Mouse (Mus musculus) G1E (cell line): Measurements from ENCODE around the gene Map3k12. TPM values are rescaled to one million over a fixed set of nuclear protein-coding genes. Genes with fewer than 3 reads are reported as not detected.

Experiments
- ATAC-seq: 2 replicates; pipeline ENCODE4 v1.8.0; 2016; ENCODE audit warnings: mild to moderate bottlenecking; ENCODE audit not compliant: insufficient number of reproducible peaks, poor library complexity, low FRiP score, severe bottlenecking; ENCODE audit errors: extremely low read depth
- DNase-seq: peaks from one replicate; pipeline ENCODE4 v3.0.0; 2012; ENCODE audit warnings: low spot score
- H3K27me3 ChIP-seq: 2 replicates; pipeline ENCODE4 v1.6.1; 2012; ENCODE audit warnings: mild to moderate bottlenecking, low read length, inconsistent platforms; ENCODE audit not compliant: insufficient read depth
- H3K36me3 ChIP-seq: replicated peaks from 2 replicates; pipeline ENCODE3; 2012; ENCODE audit warnings: mild to moderate bottlenecking, inconsistent platforms
- H3K4me1 ChIP-seq: 2 replicates; pipeline ENCODE4 v1.6.1; 2012; ENCODE audit warnings: low read depth, low read length, inconsistent platforms, mixed read lengths; ENCODE audit not compliant: insufficient read depth
- H3K4me3 ChIP-seq: 2 replicates; pipeline ENCODE4 v1.5.1; 2012; ENCODE audit warnings: low read depth, mild to moderate bottlenecking, inconsistent platforms, low read length, moderate library complexity, mixed read lengths
- H3K9me3 ChIP-seq: replicated peaks from 2 replicates; pipeline ENCODE4 v1.6.1; 2012; ENCODE audit warnings: inconsistent platforms
- CTCF ChIP-seq: IDR thresholded peaks from 2 replicates; pipeline ENCODE4 v1.5.1; 2012; ENCODE audit warnings: low read depth, low read length, inconsistent platforms, mixed read lengths
- GATA1 ChIP-seq: IDR thresholded peaks from 2 replicates; pipeline ENCODE4 v1.6.1; 2012; ENCODE audit warnings: borderline replicate concordance, low read length, inconsistent platforms, mixed read lengths
- GATA2 ChIP-seq: IDR thresholded peaks from 2 replicates; pipeline ENCODE4 v1.6.1; 2012; ENCODE audit warnings: low read depth, low read length, inconsistent platforms, borderline replicate concordance
- POLR2AphosphoS5 ChIP-seq: IDR thresholded peaks from 2 replicates; pipeline ENCODE4 v1.6.1; 2012; ENCODE audit warnings: low read depth, low read length, inconsistent platforms; ENCODE audit not compliant: insufficient replicate concordance
- TAL1 ChIP-seq: conservative IDR thresholded peaks from 2 replicates; pipeline ENCODE4 v1.6.1; 2012; ENCODE audit warnings: low read depth, low read length, inconsistent platforms, mixed read lengths
- polyA plus RNA-seq: library from polyadenylated mRNA; stranded (reverse); fragments of >175 nt; gene quantifications from 2 replicates; pipeline ENCODE4 v1.2.3, GENCODE M21; 2012
- total RNA-seq, 2 experiments: library from RNA; stranded (forward) in 1 of 2; stranded (reverse) in 1 of 2; fragments of 200-1000 nt in 1 of 2; fragments of >200 nt in 1 of 2; fragmentation: Nextera tagmentation in 1 of 2; gene quantifications; 2 replicates each; pipeline ENCODE4 v1.2.3; 2014 to 2017

The Map3k12 gene
- total and polyA plus RNA-seq, 3 experiments: 0.60 to 1.9 (median 0.75) TPM

- no peaks in the 10 kb centered on the region for H3K9me3 ChIP-seq
- H3K36me3 ChIP-seq: peaks cover 36% of the 10 kb centered on the region
- H3K27me3 ChIP-seq: no peaks in the 10 kb centered on the region
- DNase-seq (no peak), ATAC-seq (no peak)
- H3K4me3 ChIP-seq: peak overlapping the region; percentile 73
- no peak for TF ChIP-seq TAL1
- no peak for TF ChIP-seq GATA1
- TF ChIP-seq POLR2AphosphoS5: no peak
- TF ChIP-seq GATA2: no peak
- TF ChIP-seq CTCF: no peak
- peaks cover 54% of the 10 kb centered on the region for H3K4me1 ChIP-seq
These were observed 57.5 kb downstream of the Map3k12 start for GRCm38 (mm10) chr15:102459381-102459780.

- H3K4me1 ChIP-seq: peaks cover 54% of the 10 kb centered on the region
- DNase-seq (peak; percentile 80), ATAC-seq (peak; percentile 85)
- no peaks in the 10 kb centered on the region for H3K9me3 ChIP-seq
- peaks cover 5% of the 10 kb centered on the region; the same call in 1 of the 2 replicates for H3K27me3 ChIP-seq
- H3K4me3 ChIP-seq: peak within 1 kb of the TSS; percentile 73
- TF ChIP-seq POLR2AphosphoS5: no peak
- no peak for TF ChIP-seq CTCF
- TF ChIP-seq TAL1: no peak
- TF ChIP-seq GATA2: no peak
- TF ChIP-seq GATA1: no peak
- peaks cover 33% of the 10 kb centered on the region for H3K36me3 ChIP-seq
These were observed 58.0 kb downstream of the Map3k12 start, which contains the start of gene Prr13 for GRCm38 (mm10) chr15:102458904-102459317. Gene Prr13, plus strand, starts transcription at chr15:102459028.

GRCm38 (mm10) chr15:102458050-102458736 is 58.7 kb downstream of the Map3k12 start:
- H3K27me3 ChIP-seq: peaks cover 8% of the 10 kb centered on the region; the same call in 1 of the 2 replicates
- no peaks in the 10 kb centered on the region for H3K9me3 ChIP-seq
- ATAC-seq: 0 out of 2 replicates have a peak, but pooled peaks have one; percentile 16
- H3K4me1 ChIP-seq: peaks cover 52% of the 10 kb centered on the region
- peak; percentile 57 for DNase-seq
- peak overlapping the region; percentile 73; the same call in 1 of the 2 replicates for H3K4me3 ChIP-seq
- peaks cover 26% of the 10 kb centered on the region for H3K36me3 ChIP-seq
- no peak for TF ChIP-seq POLR2AphosphoS5
- TF ChIP-seq TAL1: peak; percentile 65

GRCm38 (mm10) chr15:102455993-102456392 is 60.9 kb downstream of the Map3k12 start:
- peaks cover 25% of the 10 kb centered on the region for H3K27me3 ChIP-seq
- peaks cover 47% of the 10 kb centered on the region for H3K4me1 ChIP-seq
- H3K9me3 ChIP-seq: no peaks in the 10 kb centered on the region
- ATAC-seq: no peak
- no peak overlapping the region for H3K4me3 ChIP-seq
- DNase-seq: no peak
- peaks cover 7% of the 10 kb centered on the region for H3K36me3 ChIP-seq
- no peak for TF ChIP-seq GATA2
- no peak for TF ChIP-seq POLR2AphosphoS5
- no peak for TF ChIP-seq GATA1
- no peak for TF ChIP-seq TAL1
- no peak for TF ChIP-seq CTCF

- H3K9me3 ChIP-seq: no peaks in the 10 kb centered on the region
- TF ChIP-seq GATA2: no peak
- H3K4me3 ChIP-seq: 0 out of 2 replicates have a peak overlapping the region, but pooled peaks have one; percentile 8
- no peak for DNase-seq
- H3K4me1 ChIP-seq: peaks cover 25% of the 10 kb centered on the region
- peaks cover 50% of the 10 kb centered on the region for H3K27me3 ChIP-seq
- H3K36me3 ChIP-seq: no peaks in the 10 kb centered on the region
- ATAC-seq: no peak
These were observed 65.0 kb downstream of the Map3k12 start for GRCm38 (mm10) chr15:102451666-102452430.

GRCm38 (mm10) chr15:102450928-102451327 is 65.9 kb downstream of the Map3k12 start:
- no peak for TF ChIP-seq GATA2
- no peak for TF ChIP-seq CTCF
- TF ChIP-seq GATA1: no peak
- TF ChIP-seq TAL1: no peak
- TF ChIP-seq POLR2AphosphoS5: no peak
- H3K4me1 ChIP-seq: peaks cover 26% of the 10 kb centered on the region
- no peak for ATAC-seq

GRCm38 (mm10) chr15:102449366-102449765 is 67.5 kb downstream of the Map3k12 start:
- H3K4me3 ChIP-seq: no peak overlapping the region
- DNase-seq: no peak
- no peak for ATAC-seq
- H3K4me1 ChIP-seq: peaks cover 24% of the 10 kb centered on the region
- TF ChIP-seq POLR2AphosphoS5: no peak
- H3K27me3 ChIP-seq: peaks cover 70% of the 10 kb centered on the region
- no peaks in the 10 kb centered on the region for H3K36me3 ChIP-seq
- no peaks in the 10 kb centered on the region for H3K9me3 ChIP-seq

More at GRCm38 (mm10) chr15:102450928-102451327, 65.9 kb downstream of the Map3k12 start:
- H3K4me3 ChIP-seq: no peak overlapping the region
- H3K36me3 ChIP-seq: no peaks in the 10 kb centered on the region
- H3K27me3 ChIP-seq: peaks cover 59% of the 10 kb centered on the region
- DNase-seq: no peak
- no peaks in the 10 kb centered on the region for H3K9me3 ChIP-seq

Other genes with a start within 250 kb of the Map3k12 start
- gene Gm9918, start 246.5 kb downstream of the Map3k12 start, total RNA-seq (2014; fragmentation: Nextera tagmentation): not detected in 2 replicates
- gene Gm9918, start 246.5 kb downstream of the Map3k12 start, total RNA-seq (2017): 0.12 and 0.44 TPM in 2 replicates
- not detected in 2 replicates for gene Gm9918, start 246.5 kb downstream of the Map3k12 start, polyA plus RNA-seq
- gene Mfsd5, start 237.6 kb downstream of the Map3k12 start, total RNA-seq (2014; fragmentation: Nextera tagmentation): 24.5 and 25.8 TPM in 2 replicates
- 31.1 and 37.2 TPM in 2 replicates for gene Mfsd5, start 237.6 kb downstream of the Map3k12 start, total RNA-seq (2017)
- 66.2 and 75.3 TPM in 2 replicates for gene Mfsd5, start 237.6 kb downstream of the Map3k12 start, polyA plus RNA-seq
- gene Espl1, start 220.8 kb downstream of the Map3k12 start, total RNA-seq (2014; fragmentation: Nextera tagmentation): 91.0 and 145 TPM in 2 replicates
- gene Espl1, start 220.8 kb downstream of the Map3k12 start, total RNA-seq (2017): 15.8 and 23.8 TPM in 2 replicates
- gene Espl1, start 220.8 kb downstream of the Map3k12 start, polyA plus RNA-seq: 33.1 and 35.5 TPM in 2 replicates
- gene Pfdn5, start 190.9 kb downstream of the Map3k12 start, total RNA-seq (2014; fragmentation: Nextera tagmentation): 113 and 119 TPM in 2 replicates
- 271 and 276 TPM in 2 replicates for gene Pfdn5, start 190.9 kb downstream of the Map3k12 start, total RNA-seq (2017)
- 13.6 and 23.0 TPM in 2 replicates for gene Pfdn5, start 190.9 kb downstream of the Map3k12 start, polyA plus RNA-seq
- gene Myg1, start 185.4 kb downstream of the Map3k12 start, total RNA-seq (2014; fragmentation: Nextera tagmentation): 37.5 and 45.9 TPM in 2 replicates
- gene Myg1, start 185.4 kb downstream of the Map3k12 start, total RNA-seq (2017): 30.1 and 35.2 TPM in 2 replicates
- 72.6 and 87.5 TPM in 2 replicates for gene Myg1, start 185.4 kb downstream of the Map3k12 start, polyA plus RNA-seq
- 187 and 217 TPM in 2 replicates for gene Aaas, start 166.3 kb downstream of the Map3k12 start, total RNA-seq (2014; fragmentation: Nextera tagmentation)
- gene Aaas, start 166.3 kb downstream of the Map3k12 start, total RNA-seq (2017): 110 and 126 TPM in 2 replicates
- gene Aaas, start 166.3 kb downstream of the Map3k12 start, polyA plus RNA-seq: 199 and 288 TPM in 2 replicates
- not detected in 2 replicates for gene Sp7, start 149.9 kb downstream of the Map3k12 start, total RNA-seq (2014; fragmentation: Nextera tagmentation)
- 0.06 and 0.16 TPM in 2 replicates for gene Sp7, start 149.9 kb downstream of the Map3k12 start, total RNA-seq (2017)
- gene Sp7, start 149.9 kb downstream of the Map3k12 start, polyA plus RNA-seq: not detected in 2 replicates
- 92.4 and 93.8 TPM in 2 replicates for gene Sp1, start 110.9 kb downstream of the Map3k12 start, total RNA-seq (2014; fragmentation: Nextera tagmentation)
- 42.3 and 50.5 TPM in 2 replicates for gene Sp1, start 110.9 kb downstream of the Map3k12 start, total RNA-seq (2017)
- 16.4 and 35.8 TPM in 2 replicates for gene Sp1, start 110.9 kb downstream of the Map3k12 start, polyA plus RNA-seq
- not detected in 2 replicates for gene Amhr2, start 71.7 kb downstream of the Map3k12 start, total RNA-seq (2014; fragmentation: Nextera tagmentation)
- not detected in 2 replicates for gene Amhr2, start 71.7 kb downstream of the Map3k12 start, total RNA-seq (2017)
- not detected in 2 replicates for gene Amhr2, start 71.7 kb downstream of the Map3k12 start, polyA plus RNA-seq
- gene Prr13, start 58.0 kb downstream of the Map3k12 start, total RNA-seq (2014; fragmentation: Nextera tagmentation): 78.6 and 94.0 TPM in 2 replicates
- gene Prr13, start 58.0 kb downstream of the Map3k12 start, total RNA-seq (2017): 84.1 and 86.0 TPM in 2 replicates
- gene Prr13, start 58.0 kb downstream of the Map3k12 start, polyA plus RNA-seq: 122 and 254 TPM in 2 replicates
- 1,640 and 1,748 TPM in 2 replicates for gene Pcbp2, start 46.5 kb downstream of the Map3k12 start, total RNA-seq (2014; fragmentation: Nextera tagmentation)
- 202 and 214 TPM in 2 replicates for gene Pcbp2, start 46.5 kb downstream of the Map3k12 start, total RNA-seq (2017)
- 660 and 876 TPM in 2 replicates for gene Pcbp2, start 46.5 kb downstream of the Map3k12 start, polyA plus RNA-seq
- 28.7 TPM in 1 of 2 replicates, not detected in the other for gene Gm10337, start 13.3 kb downstream of the Map3k12 start, total RNA-seq (2014; fragmentation: Nextera tagmentation)
- not detected in 2 replicates for gene Gm10337, start 13.3 kb downstream of the Map3k12 start, total RNA-seq (2017)
- not detected in 2 replicates for gene Gm10337, start 13.3 kb downstream of the Map3k12 start, polyA plus RNA-seq
- 9.5 and 11.6 TPM in 2 replicates for gene Tarbp2, start 1.1 kb upstream of the Map3k12 start, total RNA-seq (2014; fragmentation: Nextera tagmentation)
- 32.9 and 41.6 TPM in 2 replicates for gene Tarbp2, start 1.1 kb upstream of the Map3k12 start, total RNA-seq (2017)
- gene Tarbp2, start 1.1 kb upstream of the Map3k12 start, polyA plus RNA-seq: 58.6 and 63.8 TPM in 2 replicates
- gene Npff, start 7.9 kb upstream of the Map3k12 start, total RNA-seq (2014; fragmentation: Nextera tagmentation): 3.2 and 5.1 TPM in 2 replicates
- 1.1 and 1.8 TPM in 2 replicates for gene Npff, start 7.9 kb upstream of the Map3k12 start, total RNA-seq (2017)
- 0.70 and 0.92 TPM in 2 replicates for gene Npff, start 7.9 kb upstream of the Map3k12 start, polyA plus RNA-seq
- gene Gm28047, start 108.0 kb upstream of the Map3k12 start, total RNA-seq (2014; fragmentation: Nextera tagmentation): not detected in 2 replicates
- not detected in 2 replicates for gene Gm28047, start 108.0 kb upstream of the Map3k12 start, total RNA-seq (2017)
- 0.04 TPM in 1 of 2 replicates, not detected in the other for gene Gm28047, start 108.0 kb upstream of the Map3k12 start, polyA plus RNA-seq
- 188 and 200 TPM in 2 replicates for gene Atf7, start 108.4 kb upstream of the Map3k12 start, total RNA-seq (2014; fragmentation: Nextera tagmentation)
- gene Atf7, start 108.4 kb upstream of the Map3k12 start, total RNA-seq (2017): 19.4 and 29.3 TPM in 2 replicates
- gene Atf7, start 108.4 kb upstream of the Map3k12 start, polyA plus RNA-seq: 13.6 and 14.6 TPM in 2 replicates
- gene Atp5g2, start 155.3 kb upstream of the Map3k12 start, total RNA-seq (2014; fragmentation: Nextera tagmentation): 274 and 321 TPM in 2 replicates
- gene Atp5g2, start 155.3 kb upstream of the Map3k12 start, total RNA-seq (2017): 77.5 and 80.3 TPM in 2 replicates
- 130 and 167 TPM in 2 replicates for gene Atp5g2, start 155.3 kb upstream of the Map3k12 start, polyA plus RNA-seq
- 41.0 and 46.7 TPM in 2 replicates for gene Calcoco1, start 205.1 kb upstream of the Map3k12 start, total RNA-seq (2014; fragmentation: Nextera tagmentation)
- gene Calcoco1, start 205.1 kb upstream of the Map3k12 start, total RNA-seq (2017): 12.3 and 14.5 TPM in 2 replicates
- 14.4 and 15.2 TPM in 2 replicates for gene Calcoco1, start 205.1 kb upstream of the Map3k12 start, polyA plus RNA-seq